Mouse (Mus musculus) neural tube, embryonic 11.5 days (tissue): ENCODE results near the gene Ushbp1. TPM values are rescaled to one million over a fixed set of nuclear protein-coding genes. Genes with fewer than 3 reads are reported as not detected.

Source experiments
- ATAC-seq: fragments of 200-750 bp; cut with Nextera tagmentation; 2 replicates; pipeline ENCODE4 v1.8.0; 2017; ENCODE audit warnings: moderate number of reproducible peaks, mild to moderate bottlenecking, moderate TSS enrichment, moderate library complexity; ENCODE audit not compliant: insufficient read depth, low FRiP score, low TSS enrichment
- DNase-seq: peaks from one replicate; pipeline ENCODE4 v3.0.0-alpha.2; 2015; ENCODE audit warnings: low spot score
- H3K27ac ChIP-seq: fragments of 300-500 bp; sonication (generic); 2 replicates; pipeline ENCODE4 v1.5.1; 2014; ENCODE audit warnings: low read depth, mild to moderate bottlenecking, low read length
- H3K27me3 ChIP-seq: fragments of 300-500 bp; sonication (generic); 2 replicates; pipeline ENCODE4 v1.6.1; 2014; ENCODE audit warnings: mild to moderate bottlenecking, low read length, mixed read lengths; ENCODE audit not compliant: control insufficient read depth, insufficient read depth
- H3K36me3 ChIP-seq: fragments of 300-500 bp; sonication (generic); 2 replicates; pipeline ENCODE4 v1.6.1; 2014; ENCODE audit warnings: mild to moderate bottlenecking, low read length, moderate library complexity, mixed read lengths; ENCODE audit not compliant: control insufficient read depth, insufficient read depth
- H3K4me1 ChIP-seq: fragments of 300-500 bp; sonication (generic); 2 replicates; pipeline ENCODE4 v1.6.1; 2014; ENCODE audit warnings: low read length, mixed read lengths; ENCODE audit not compliant: control insufficient read depth, insufficient read depth
- H3K4me2 ChIP-seq: fragments of 300-500 bp; sonication (generic); 2 replicates; pipeline ENCODE4 v1.6.1; 2014; ENCODE audit warnings: low read depth, mild to moderate bottlenecking, moderate library complexity
- H3K4me3 ChIP-seq: fragments of 300-500 bp; sonication (generic); 2 replicates; pipeline ENCODE4 v1.5.1; 2014; ENCODE audit warnings: low read depth, low read length
- H3K9ac ChIP-seq: fragments of 300-500 bp; sonication (generic); 2 replicates; pipeline ENCODE4 v1.6.1; 2014; ENCODE audit warnings: mild to moderate bottlenecking, low read length
- H3K9me3 ChIP-seq: fragments of 300-500 bp; sonication (generic); 2 replicates; pipeline ENCODE4 v1.6.1; 2016; ENCODE audit warnings: low read length; ENCODE audit not compliant: control insufficient read depth
- WGBS: fragments of 180-500 bp; shearing (Covaris S2); extraction: QIAGEN DNeasy Blood & Tissue Kit; methylation state at CpG from one replicate; pipeline ENCODE4 v1.1.7; 2014; 5-methylcytosine and 5-hydroxymethylcytosine counted together
- polyA plus RNA-seq: library from polyadenylated mRNA; unstranded; fragments of >200 nt; fragmentation: Nextera tagmentation; extraction: Ambion mirVana; gene quantifications from 2 replicates; pipeline ENCODE4 v1.2.1, GENCODE M21; 2014

Ushbp1 gene
- polyA plus RNA-seq, 1 experiment from 2014 or later: 3.9 TPM

GRCm38 (mm10) chr8:71406099-71407015 is 10.8 kb upstream of the Ushbp1 start:
- WGBS: under 1% methylated on average over 55 of the region's 55 CpGs
- peak; percentile 71 for ATAC-seq
- H3K9me3 ChIP-seq: no peaks in the 10 kb centered on the region
- DNase-seq: peak; percentile 80
- peak overlapping the region; percentile 65 for H3K9ac ChIP-seq
- no peak overlapping the region for H3K27ac ChIP-seq
- H3K27me3 ChIP-seq: no peaks in the 10 kb centered on the region
- peaks cover 4% of the 10 kb centered on the region; the same call in 1 of the 2 replicates for H3K36me3 ChIP-seq
- peak overlapping the region; percentile 74 for H3K4me3 ChIP-seq
- peak overlapping the region; percentile 90 for H3K4me2 ChIP-seq
- H3K4me1 ChIP-seq: peaks cover 7% of the 10 kb centered on the region; the same call in 1 of the 2 replicates

- Histone ChIP-seq H3K27ac (0 out of 2 replicates have a peak within 1 kb of the TSS, but pooled peaks have one; percentile 35), H3K9ac (peak within 1 kb of the TSS; percentile 65), H3K4me3 (peak within 1 kb of the TSS; percentile 74), H3K36me3 (peaks cover 4% of the 10 kb centered on the region; the same call in 1 of the 2 replicates), H3K9me3 (no peaks in the 10 kb centered on the region), H3K4me2 (peak within 1 kb of the TSS; percentile 90), H3K27me3 (no peaks in the 10 kb centered on the region), H3K4me1 (peaks cover 7% of the 10 kb centered on the region; the same call in 1 of the 2 replicates)
- 17% methylated on average over 33 of the region's 33 CpGs for WGBS
- DNase-seq (peak; percentile 97), ATAC-seq (peak; percentile 89)
Measured at GRCm38 (mm10) chr8:71405401-71406098, 9.9 kb upstream of the Ushbp1 start, which contains the start of gene Ankle1. Ankle1 (plus strand) TSS chr8:71406010.

DNA sequence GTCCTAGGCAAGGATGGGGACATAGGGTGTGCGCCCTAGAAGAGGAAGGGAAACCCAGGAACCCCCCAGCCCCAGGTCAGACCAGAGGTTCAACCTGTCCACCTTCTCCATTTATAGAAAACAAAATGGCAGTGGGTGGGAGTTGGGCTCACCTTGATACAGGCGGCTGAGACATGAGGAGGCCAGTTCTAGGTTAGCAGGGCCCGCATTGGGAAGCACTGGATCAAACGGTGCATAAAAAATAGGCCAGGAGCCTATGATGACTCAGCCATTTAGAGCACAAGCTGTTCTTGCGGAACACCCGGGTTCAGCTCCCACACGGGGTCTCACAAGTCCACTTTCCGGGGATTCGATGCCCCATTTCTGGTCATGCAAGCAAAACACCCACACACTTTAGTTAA is 9.3 kb upstream of the Ushbp1 start:
- Histone ChIP-seq H3K4me1 (peaks cover 7% of the 10 kb centered on the region; the same call in 1 of the 2 replicates), H3K27ac (no peak overlapping the region), H3K4me2 (no peak overlapping the region), H3K36me3 (peaks cover 4% of the 10 kb centered on the region; the same call in 1 of the 2 replicates), H3K9ac (no peak overlapping the region), H3K9me3 (no peaks in the 10 kb centered on the region), H3K4me3 (no peak overlapping the region), H3K27me3 (no peaks in the 10 kb centered on the region)
- no peak for ATAC-seq
- DNase-seq: no peak
- WGBS: 89% methylated on average over 9 of the region's 9 CpGs

DNA sequence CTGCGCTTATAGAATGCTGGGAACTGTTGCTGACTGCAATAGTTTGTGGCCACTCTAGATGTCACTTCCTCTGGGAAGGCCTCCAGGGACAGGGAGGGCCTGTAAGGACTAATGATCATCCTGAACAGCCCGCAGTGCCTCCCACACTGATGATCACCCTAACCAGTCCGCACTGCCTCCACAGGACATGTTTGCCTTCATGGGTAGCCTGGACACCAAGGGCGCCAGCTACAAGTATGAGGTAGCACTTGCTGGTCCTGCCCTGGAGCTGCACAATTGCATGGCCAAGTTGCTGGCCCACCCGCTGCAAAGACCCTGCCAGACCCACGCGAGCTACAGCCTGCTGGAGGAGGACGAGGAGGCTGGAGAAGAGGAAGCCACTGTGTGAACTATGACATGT is 8.4 kb upstream of the Ushbp1 start:
- Histone ChIP-seq H3K9ac (no peak overlapping the region), H3K4me1 (peaks cover 7% of the 10 kb centered on the region; the same call in 1 of the 2 replicates), H3K27ac (no peak overlapping the region), H3K36me3 (peaks cover 4% of the 10 kb centered on the region; the same call in 1 of the 2 replicates), H3K9me3 (no peaks in the 10 kb centered on the region), H3K27me3 (no peaks in the 10 kb centered on the region), H3K4me2 (no peak overlapping the region), H3K4me3 (no peak overlapping the region)
- ATAC-seq: no peak
- 92% methylated on average over 8 of the region's 8 CpGs for WGBS
- DNase-seq: no peak

- peaks cover 7% of the 10 kb centered on the region; the same call in 1 of the 2 replicates for H3K4me1 ChIP-seq
- ATAC-seq (no peak), DNase-seq (no peak)
- no peak overlapping the region for H3K4me2 ChIP-seq
- no peaks in the 10 kb centered on the region for H3K9me3 ChIP-seq
- H3K27ac ChIP-seq: no peak overlapping the region
- no peak overlapping the region for H3K9ac ChIP-seq
- no peak overlapping the region for H3K4me3 ChIP-seq
- H3K27me3 ChIP-seq: no peaks in the 10 kb centered on the region
- peaks cover 4% of the 10 kb centered on the region for H3K36me3 ChIP-seq
- WGBS: 89% methylated on average over 6 of the region's 6 CpGs
Measured at GRCm38 (mm10) chr8:71403107-71403885, 7.7 kb upstream of the Ushbp1 start.

GRCm38 (mm10) chr8:71402446-71402964 is 6.9 kb upstream of the Ushbp1 start:
- no peaks in the 10 kb centered on the region for H3K9me3 ChIP-seq
- H3K27me3 ChIP-seq: no peaks in the 10 kb centered on the region
- WGBS: 91% methylated on average over 9 of the region's 9 CpGs
- H3K27ac ChIP-seq: no peak overlapping the region
- H3K4me2 ChIP-seq: no peak overlapping the region
- H3K36me3 ChIP-seq: peaks cover 4% of the 10 kb centered on the region
- no peak for ATAC-seq
- H3K4me3 ChIP-seq: no peak overlapping the region
- no peak for DNase-seq
- H3K4me1 ChIP-seq: peaks cover 11% of the 10 kb centered on the region
- H3K9ac ChIP-seq: no peak overlapping the region

DNA sequence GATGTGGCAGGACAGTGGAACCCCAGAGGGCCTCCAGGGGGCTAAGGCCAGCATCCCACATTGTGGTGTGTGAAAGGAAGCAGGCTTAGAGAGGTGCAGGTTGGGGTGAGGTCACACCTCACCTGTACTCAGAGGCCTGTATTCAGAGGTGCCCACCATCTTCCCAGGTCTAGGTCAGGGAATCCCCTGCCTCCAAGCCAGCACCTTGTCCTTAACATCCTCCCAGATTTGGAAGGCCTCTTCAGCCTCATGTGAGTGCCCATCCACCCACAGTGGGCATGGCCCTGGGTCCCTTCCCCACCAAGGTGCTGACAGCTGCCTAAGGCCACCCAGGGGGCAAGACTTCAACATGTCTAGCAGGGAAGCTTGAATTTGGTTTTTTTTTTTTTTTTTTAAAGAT is 5.9 kb upstream of the Ushbp1 start:
- DNase-seq: no peak
- Histone ChIP-seq H3K36me3 (peaks cover 4% of the 10 kb centered on the region), H3K4me1 (peaks cover 9% of the 10 kb centered on the region), H3K9ac (no peak overlapping the region), H3K4me2 (no peak overlapping the region), H3K9me3 (no peaks in the 10 kb centered on the region), H3K4me3 (no peak overlapping the region), H3K27me3 (no peaks in the 10 kb centered on the region), H3K27ac (no peak overlapping the region)
- no peak for ATAC-seq

GRCm38 (mm10) chr8:71400826-71401225 is 5.2 kb upstream of the Ushbp1 start:
- Histone ChIP-seq H3K27ac (no peak overlapping the region), H3K4me1 (peaks cover 6% of the 10 kb centered on the region), H3K9ac (no peak overlapping the region), H3K4me3 (no peak overlapping the region), H3K27me3 (no peaks in the 10 kb centered on the region), H3K9me3 (no peaks in the 10 kb centered on the region), H3K36me3 (peaks cover 4% of the 10 kb centered on the region), H3K4me2 (no peak overlapping the region)
- no peak for DNase-seq
- 89% methylated on average over 2 of the region's 2 CpGs for WGBS
- no peak for ATAC-seq
